15 mouse cellular contexts compared by ENCODE assay signal in the genomic region with DNA sequence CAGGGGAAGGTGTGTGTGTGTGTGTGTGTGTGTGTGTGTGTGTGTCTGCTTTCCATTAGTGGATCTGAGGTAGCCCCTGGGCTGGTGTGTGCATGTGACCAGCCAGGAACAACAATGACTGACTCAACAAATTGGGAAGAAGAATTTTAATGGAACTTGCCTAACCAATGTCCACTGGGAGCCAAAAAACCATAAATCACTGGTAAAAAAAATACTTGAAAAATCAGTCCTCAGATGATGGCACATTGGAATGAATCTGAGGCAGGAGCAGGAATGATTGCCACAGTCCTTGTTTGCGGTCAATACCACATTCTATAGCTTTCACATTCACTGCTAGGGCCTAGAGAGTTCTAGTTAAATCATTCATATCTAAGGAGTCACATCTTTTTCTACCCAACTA.
"Had no signal": no experiment of that assay in that cellular context is flagged by ENCODE, and none has a peak within 500 bp of the region (broad histone marks: within the 10 kb centered on the region; RNA-seq: fewer than 3 reads in every experiment).

No protein-coding gene starts in this region.

- DNase-seq: gastrocnemius, postnatal 10 days; gastrocnemius, postnatal 25 days; heart, adult 2 months; heart, postnatal 14 days; heart, postnatal 36 days; kidney, adult 18-20 months; kidney, adult 8-10 months; kidney, postnatal 10 days; kidney, postnatal 25 days; kidney, postnatal 4 days; left cerebral cortex, postnatal 4 days had no signal

- ATAC-seq: hindbrain, postnatal 0 days; intestine, embryonic 15.5 days; intestine, postnatal 0 days; liver, embryonic 12.5 days had no signal
